14 mouse cellular contexts compared by ENCODE assay signal in genomic region chr8:91196661-91197060, GRCm38 (mm10). TPM values are rescaled to one million over a fixed set of nuclear protein-coding genes. Genes with fewer than 3 reads are reported as not detected.
DNase-seq lines count a peak whose midpoint lies in the region; TF ChIP-seq lines count a peak whose summit lies in the region.
"Had no signal": no experiment of that assay in that cellular context is flagged by ENCODE, and none has a peak within 500 bp of the region (broad histone marks: within the 10 kb centered on the region; RNA-seq: fewer than 3 reads in every experiment).

No protein-coding gene starts in this region.

- intact Hi-C loops in gastrocnemius, adult 2 months (cut with DNase I), result no loop called here

- peak; percentile 9; the same call in 1 of the 2 replicates for TF ChIP-seq CTCF in gastrocnemius, adult 2 months (IDR thresholded peaks at IDR 0.05)
- 0 out of 2 replicates have a peak, but pooled peaks have one; percentile 3 for TF ChIP-seq CTCF in lung, adult 2 months (IDR thresholded peaks at IDR 0.05; ENCODE audit: insufficient read depth, low read length)

- 84% methylated on average over 12 of the region's 12 CpGs for WGBS in lung, adult 2 months

- H3K4me3 ChIP-seq in gastrocnemius, adult 2 months, result no peak overlapping the region
- H3K4me3 ChIP-seq in lung, adult 2 months (replicated peaks; ENCODE audit: extremely low read depth, low read depth, low read length), result no peak overlapping the region
- H3K4me3 ChIP-seq: forebrain, embryonic 13.5 days; liver, embryonic 15.5 days had no signal

- no peak overlapping the region for H3K27ac ChIP-seq in gastrocnemius, adult 2 months
- H3K27ac ChIP-seq: forebrain, embryonic 13.5 days; liver, embryonic 15.5 days had no signal

- DNase-seq in gastrocnemius, adult 2 months, result no peak
- DNase-seq in gastrocnemius, adult 18-20 months (ENCODE audit: low spot score), result no peak
- no peak for DNase-seq in lung, adult 2 months
- DNase-seq in lung, postnatal 4 days, result no peak
- peak; percentile 68 for DNase-seq in R1 (ENCODE audit: low read depth, low spot score)
- DNase-seq in testis, postnatal 10 days (ENCODE audit: low spot score), result peak; percentile 65
- no peak for DNase-seq in urinary bladder, adult 2 months (ENCODE audit: low spot score)
- DNase-seq in frontal cortex, postnatal 36 days (ENCODE audit: low spot score in 2 of 2), result no peak
- DNase-seq: gastrocnemius, postnatal 36 days; kidney, adult 8-10 months; layer of hippocampus, postnatal 36 days; right cerebral cortex, postnatal 25 days had no signal

- TF ChIP-seq POLR2A in lung, adult 2 months (IDR thresholded peaks at IDR 0.05; ENCODE audit: borderline replicate concordance, extremely low read depth, low read depth, low read length), result no peak

- H3K4me1 ChIP-seq in lung, adult 2 months (ENCODE audit: control insufficient read depth, insufficient read depth, low read length), result no peaks in the 10 kb centered on the region
- H3K4me1 ChIP-seq: forebrain, embryonic 13.5 days; liver, embryonic 15.5 days had no signal

RNA-seq across cellular contexts. Expression of gene Aktip, which starts 3.1 kb away (rescaled TPM):
- total RNA-seq in gastrocnemius, adult 2 months (2021), result 10 to 100 TPM; 51.7 to 54.2 TPM
- total RNA-seq in gastrocnemius, adult 18-20 months (2021), result 10 to 100 TPM; 58.7 to 71.0 TPM
- polyA plus RNA-seq in lung, adult 2 months (2012; rRNA removed), result 29.0 and 41.9 TPM in 2 replicates
- polyA plus RNA-seq in urinary bladder, adult 2 months (2012; rRNA removed), result 79.8 and 88.9 TPM in 2 replicates

Comparison
In these comparisons a context has a peak if more than half of its experiments do, and no peak if none do; other contexts are left out.
1. DNase-seq: peak in R1 (single experiment) and testis, postnatal 10 days (single experiment); none in gastrocnemius, adult 2 months (single experiment), gastrocnemius, adult 18-20 months (single experiment), lung, adult 2 months (single experiment), lung, postnatal 4 days (0 of 2), urinary bladder, adult 2 months (single experiment) and frontal cortex, postnatal 36 days (0 of 2).